Mouse (Mus musculus) ES-Bruce4 (cell line): ENCODE measurements around the gene Parn. TPM values are rescaled to one million over a fixed set of nuclear protein-coding genes. Genes with fewer than 3 reads are reported as not detected.
A peak's percentile ranks its signal among the peaks of the same experiment; 100 is the strongest.

Experiments
- H3K27ac ChIP-seq: 2 replicates; pipeline ENCODE4 v1.5.1; 2012; ENCODE audit warnings: low read length, inconsistent platforms; ENCODE audit not compliant: insufficient read depth
- H3K27me3 ChIP-seq: 2 replicates; pipeline ENCODE4 v1.6.1; 2012; ENCODE audit warnings: mild to moderate bottlenecking, low read length, inconsistent platforms; ENCODE audit not compliant: control insufficient read depth, poor library complexity, insufficient read depth, severe bottlenecking
- H3K36me3 ChIP-seq: 2 replicates; pipeline ENCODE4 v1.6.1; 2012; ENCODE audit warnings: inconsistent platforms, mild to moderate bottlenecking, low read length, moderate library complexity; ENCODE audit not compliant: control insufficient read depth, poor library complexity, insufficient read depth, severe bottlenecking
- H3K4me1 ChIP-seq: one replicate; pipeline ENCODE4 v1.8.1; 2011; ENCODE audit warnings: low read length; ENCODE audit not compliant: control insufficient read depth, insufficient read depth
- H3K4me3 ChIP-seq: 2 replicates; pipeline ENCODE4 v1.5.1; 2011; ENCODE audit warnings: low read depth, mild to moderate bottlenecking, low read length
- H3K9ac ChIP-seq: 2 replicates; pipeline ENCODE4 v1.6.1; 2012; ENCODE audit warnings: low read depth, mild to moderate bottlenecking, inconsistent platforms; ENCODE audit not compliant: poor library complexity, severe bottlenecking
- H3K9me3 ChIP-seq: replicated peaks from 2 replicates; pipeline ENCODE4 v1.6.1; 2012; ENCODE audit warnings: mild to moderate bottlenecking, low read length, inconsistent platforms; ENCODE audit not compliant: control insufficient read depth, poor library complexity, insufficient read depth, severe bottlenecking
- CTCF ChIP-seq: IDR thresholded peaks from one replicate; pipeline ENCODE4 v1.8.1; 2011; ENCODE audit warnings: low read depth, low read length
- EP300 ChIP-seq: IDR thresholded peaks from 2 replicates; pipeline ENCODE4 v1.6.1; 2011; ENCODE audit warnings: low read depth, low read length; ENCODE audit not compliant: insufficient read depth
- POLR2A ChIP-seq: IDR thresholded peaks from one replicate; pipeline ENCODE4 v1.8.1; 2011; ENCODE audit warnings: low read length; ENCODE audit not compliant: insufficient read depth
- polyA plus RNA-seq: library from polyadenylated mRNA; stranded (reverse); fragments of >200 nt; gene quantifications from 2 replicates; pipeline ENCODE4 v1.2.4, GENCODE M21; 2011; ENCODE audit warnings: low read depth; ENCODE audit not compliant: missing spikeins, insufficient read depth, insufficient read length

Parn gene
- polyA plus RNA-seq, 1 experiment: 68.0 TPM

- Histone ChIP-seq H3K4me1 (no peaks in the 10 kb centered on the region), H3K36me3 (no peaks in the 10 kb centered on the region), H3K4me3 (no peak overlapping the region), H3K9me3 (no peaks in the 10 kb centered on the region), H3K9ac (no peak overlapping the region), H3K27ac (no peak overlapping the region), H3K27me3 (no peaks in the 10 kb centered on the region)
- TF ChIP-seq CTCF (peak; percentile 56), EP300 (no peak)
These were observed 136.7 kb downstream of the Parn start for GRCm38 (mm10) chr16:13531279-13531678.

- no peaks in the 10 kb centered on the region for H3K36me3 ChIP-seq
- no peaks in the 10 kb centered on the region for H3K4me1 ChIP-seq
- no peak overlapping the region for H3K4me3 ChIP-seq
- no peak overlapping the region for H3K27ac ChIP-seq
- no peaks in the 10 kb centered on the region for H3K9me3 ChIP-seq
- H3K27me3 ChIP-seq: no peaks in the 10 kb centered on the region
- no peak overlapping the region for H3K9ac ChIP-seq
- TF ChIP-seq EP300 (no peak), POLR2A (no peak), CTCF (no peak)
These were observed 146.6 kb downstream of the Parn start for GRCm38 (mm10) chr16:13521359-13521758.

GRCm38 (mm10) chr16:13520301-13520700 lies 147.7 kb downstream of the Parn start:
- Histone ChIP-seq H3K36me3 (no peaks in the 10 kb centered on the region), H3K4me1 (no peaks in the 10 kb centered on the region), H3K4me3 (no peak overlapping the region), H3K27me3 (no peaks in the 10 kb centered on the region), H3K9me3 (no peaks in the 10 kb centered on the region), H3K9ac (no peak overlapping the region), H3K27ac (no peak overlapping the region)
- no peak for TF ChIP-seq CTCF
- TF ChIP-seq POLR2A: no peak

GRCm38 (mm10) chr16:13516214-13516613 lies 151.8 kb downstream of the Parn start:
- no peak for TF ChIP-seq CTCF
- TF ChIP-seq EP300: no peak
- no peak for TF ChIP-seq POLR2A
- no peak overlapping the region for H3K27ac ChIP-seq
- H3K4me3 ChIP-seq: no peak overlapping the region
- no peaks in the 10 kb centered on the region for H3K9me3 ChIP-seq
- H3K9ac ChIP-seq: no peak overlapping the region
- no peaks in the 10 kb centered on the region for H3K27me3 ChIP-seq
- no peaks in the 10 kb centered on the region for H3K36me3 ChIP-seq
- H3K4me1 ChIP-seq: no peaks in the 10 kb centered on the region

GRCm38 (mm10) chr16:13515524-13515923 lies 152.4 kb downstream of the Parn start:
- no peaks in the 10 kb centered on the region for H3K4me1 ChIP-seq
- TF ChIP-seq POLR2A: no peak
- TF ChIP-seq EP300: no peak
- no peak for TF ChIP-seq CTCF
- H3K36me3 ChIP-seq: no peaks in the 10 kb centered on the region
- no peak overlapping the region for H3K9ac ChIP-seq
- no peak overlapping the region for H3K4me3 ChIP-seq
- H3K27ac ChIP-seq: no peak overlapping the region
- H3K27me3 ChIP-seq: no peaks in the 10 kb centered on the region
- H3K9me3 ChIP-seq: no peaks in the 10 kb centered on the region

- no peak for TF ChIP-seq POLR2A
- TF ChIP-seq CTCF: no peak
- no peak for TF ChIP-seq EP300
- H3K9ac ChIP-seq: no peak overlapping the region
- no peak overlapping the region for H3K4me3 ChIP-seq
- no peaks in the 10 kb centered on the region for H3K9me3 ChIP-seq
- H3K27me3 ChIP-seq: no peaks in the 10 kb centered on the region
- no peaks in the 10 kb centered on the region for H3K36me3 ChIP-seq
- no peaks in the 10 kb centered on the region for H3K4me1 ChIP-seq
- no peak overlapping the region for H3K27ac ChIP-seq
These were observed 162.9 kb downstream of the Parn start for GRCm38 (mm10) chr16:13505055-13505454.

- no peaks in the 10 kb centered on the region for H3K36me3 ChIP-seq
- no peak overlapping the region for H3K27ac ChIP-seq
- H3K9me3 ChIP-seq: no peaks in the 10 kb centered on the region
- H3K4me1 ChIP-seq: no peaks in the 10 kb centered on the region
- no peak overlapping the region for H3K9ac ChIP-seq
- no peak overlapping the region for H3K4me3 ChIP-seq
- H3K27me3 ChIP-seq: no peaks in the 10 kb centered on the region
- TF ChIP-seq POLR2A: no peak
- no peak for TF ChIP-seq EP300
- no peak for TF ChIP-seq CTCF
These were observed 163.5 kb downstream of the Parn start for GRCm38 (mm10) chr16:13504476-13504875.
